Mouse (Mus musculus) Muller cell, postnatal 12 days (primary cell): Measurements from ENCODE around the gene Atp5h.

ENCODE experiments used
- DNase-seq: peaks from one replicate; pipeline ENCODE4 v3.0.0-alpha.2; 2015; ENCODE audit errors: inconsistent ontology term

The Atp5h gene

DNA sequence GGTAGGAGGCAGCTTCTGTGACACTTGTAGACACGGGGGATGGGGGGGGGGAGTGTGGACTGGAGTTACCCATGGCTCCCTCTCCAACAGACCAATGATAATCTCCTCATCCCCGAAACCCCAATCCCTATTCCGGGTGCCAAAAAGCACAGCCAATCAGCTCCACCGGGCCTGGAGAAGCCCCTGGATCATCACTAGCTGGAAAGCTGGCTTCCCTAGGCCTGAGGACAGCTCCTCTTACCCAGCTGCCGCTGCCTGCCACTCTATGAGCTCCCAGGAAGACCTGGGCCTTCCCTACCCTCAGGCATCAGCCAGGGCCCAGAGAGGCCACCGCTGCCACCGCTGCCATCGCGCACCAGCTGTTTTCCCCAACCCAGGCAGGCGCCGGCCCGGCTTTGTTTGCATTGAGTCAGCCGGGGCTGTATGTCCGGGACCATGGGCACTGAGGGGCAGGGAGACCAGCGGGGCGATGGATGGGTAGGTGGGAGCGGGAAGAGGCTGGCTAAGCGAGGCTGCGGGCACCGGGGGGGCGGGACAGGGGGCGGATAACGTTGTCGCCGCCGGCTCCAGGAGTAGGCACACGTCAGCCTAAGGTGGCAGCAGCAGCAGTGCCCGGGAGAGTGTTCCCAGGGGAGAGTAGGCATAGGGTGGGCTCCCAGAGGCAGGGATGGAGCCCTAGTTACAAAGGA, 52.9 kb downstream of the Atp5h start:
- peak; percentile 51 for DNase-seq

DNA sequence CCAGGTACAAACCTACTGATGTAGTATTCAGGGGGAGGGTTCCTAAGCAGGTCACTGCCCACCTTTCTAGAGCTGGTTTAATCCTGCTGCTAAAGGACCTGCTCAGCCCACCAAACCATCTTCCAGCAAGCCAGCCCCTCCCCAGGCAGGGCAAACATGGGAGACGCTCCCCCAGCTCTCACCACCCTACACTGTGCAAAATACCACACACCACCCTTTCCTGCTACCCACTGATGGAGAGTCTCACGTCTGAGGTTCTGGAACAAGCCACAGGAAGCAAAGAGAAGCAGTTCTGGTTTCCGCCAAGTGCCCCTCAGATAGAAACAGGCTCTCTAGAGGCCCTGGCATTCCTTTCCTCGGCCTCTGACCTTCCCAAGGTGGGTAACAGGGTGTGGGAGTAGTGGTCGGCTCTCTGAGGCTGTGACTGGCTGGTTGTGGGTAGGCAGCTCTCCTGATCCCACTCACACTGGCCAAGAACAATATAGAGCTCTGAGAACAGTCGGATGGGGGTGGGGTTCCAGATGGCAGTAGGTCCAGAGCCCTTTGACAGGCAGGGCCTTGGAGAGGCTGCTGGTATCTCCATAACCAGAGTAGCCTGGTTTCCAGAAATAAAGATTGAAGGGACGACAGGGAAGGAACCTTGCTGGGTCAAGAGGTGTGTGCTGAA, 53.6 kb downstream of the Atp5h start:
- DNase-seq, result peak; percentile 35
